Mouse (Mus musculus) spleen, adult 2 months (tissue): ENCODE measurements around the gene Prss34. TPM values are rescaled to one million over a fixed set of nuclear protein-coding genes. Genes with fewer than 3 reads are reported as not detected.

Experiments used
- DNase-seq, 2 experiments: peaks; one replicate each; pipeline versions ENCODE4 v3.0.0 to v3.0.0-alpha.2; 2012 to 2021; ENCODE audit warnings: low spot score in 2 of 2, low read depth in 1 of 2
- H3K27ac ChIP-seq: fragments of 200-500 bp; 2 replicates; pipeline ENCODE4 v1.5.1; 2012; ENCODE audit warnings: low read length, inconsistent platforms; ENCODE audit not compliant: insufficient read depth
- H3K27me3 ChIP-seq: fragments of 200-500 bp; 2 replicates; pipeline ENCODE4 v1.6.1; 2012; ENCODE audit warnings: mild to moderate bottlenecking, moderate library complexity, low read length, inconsistent platforms; ENCODE audit not compliant: control insufficient read depth, insufficient read depth
- H3K36me3 ChIP-seq: fragments of 200-500 bp; 2 replicates; pipeline ENCODE4 v1.6.1; 2012; ENCODE audit warnings: mild to moderate bottlenecking, low read length, inconsistent platforms; ENCODE audit not compliant: control insufficient read depth, insufficient read depth
- H3K4me1 ChIP-seq: fragments of 200-500 bp; 2 replicates; pipeline ENCODE4 v1.6.1; 2011; ENCODE audit warnings: inconsistent platforms; ENCODE audit not compliant: control insufficient read depth, insufficient read depth, insufficient read length
- H3K4me3 ChIP-seq: fragments of 200-500 bp; 2 replicates; pipeline ENCODE4 v1.5.1; 2011; ENCODE audit warnings: mild to moderate bottlenecking, inconsistent platforms; ENCODE audit not compliant: insufficient read depth, insufficient read length; ENCODE audit errors: extremely low read depth
- CTCF ChIP-seq: fragments of 200-500 bp; IDR thresholded peaks from 2 replicates; pipeline ENCODE4 v1.5.1; 2011; ENCODE audit warnings: mild to moderate bottlenecking, inconsistent platforms; ENCODE audit not compliant: insufficient read depth, insufficient read length, insufficient replicate concordance; ENCODE audit errors: extremely low read depth
- POLR2A ChIP-seq: fragments of 200-500 bp; IDR thresholded peaks from 2 replicates; pipeline ENCODE4 v1.6.1; 2011; ENCODE audit warnings: low read depth, low read length, inconsistent platforms
- WGBS: fragments of 180-500 bp; shearing (Covaris S2); methylation state at CpG from one replicate; pipeline ENCODE4 v1.1.7; 2018; 5-methylcytosine and 5-hydroxymethylcytosine counted together
- polyA plus RNA-seq: library from polyadenylated mRNA; depleted of rRNA; stranded (reverse); fragments of >200 nt; gene quantifications from 2 replicates; pipeline ENCODE4 v1.2.3, GENCODE M21; 2012

The Prss34 gene
- polyA plus RNA-seq, 1 experiment = 2.5 TPM

DNA sequence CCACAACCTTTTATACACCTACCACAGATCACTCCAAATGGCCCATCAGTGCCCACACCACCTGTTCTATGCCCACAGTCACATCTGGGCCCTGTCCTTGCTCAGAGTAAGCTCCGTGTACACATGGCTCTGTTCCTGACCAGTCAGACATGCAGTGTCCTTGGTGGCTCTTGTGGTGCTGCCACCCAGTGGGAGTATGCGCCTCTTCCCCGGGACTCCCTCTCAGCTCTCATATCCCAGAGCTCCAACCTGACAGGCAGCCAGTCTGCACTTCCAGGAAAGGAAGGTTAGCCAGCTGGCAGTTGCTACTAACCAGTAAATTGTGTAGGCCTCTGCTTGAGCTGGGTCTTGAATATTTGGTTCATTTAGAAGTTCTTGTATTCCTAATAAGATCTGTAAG lies 33.7 kb upstream of the Prss34 start:
- 83% methylated on average over 3 of the region's 3 CpGs for WGBS
- H3K27me3 ChIP-seq = no peaks in the 10 kb centered on the region
- no peaks in the 10 kb centered on the region for H3K4me1 ChIP-seq
- DNase-seq = no peak
- peaks cover 62% of the 10 kb centered on the region for H3K36me3 ChIP-seq
- H3K4me3 ChIP-seq = no peak overlapping the region
- TF ChIP-seq CTCF (no peak), POLR2A (no peak)
- no peak overlapping the region for H3K27ac ChIP-seq

DNA sequence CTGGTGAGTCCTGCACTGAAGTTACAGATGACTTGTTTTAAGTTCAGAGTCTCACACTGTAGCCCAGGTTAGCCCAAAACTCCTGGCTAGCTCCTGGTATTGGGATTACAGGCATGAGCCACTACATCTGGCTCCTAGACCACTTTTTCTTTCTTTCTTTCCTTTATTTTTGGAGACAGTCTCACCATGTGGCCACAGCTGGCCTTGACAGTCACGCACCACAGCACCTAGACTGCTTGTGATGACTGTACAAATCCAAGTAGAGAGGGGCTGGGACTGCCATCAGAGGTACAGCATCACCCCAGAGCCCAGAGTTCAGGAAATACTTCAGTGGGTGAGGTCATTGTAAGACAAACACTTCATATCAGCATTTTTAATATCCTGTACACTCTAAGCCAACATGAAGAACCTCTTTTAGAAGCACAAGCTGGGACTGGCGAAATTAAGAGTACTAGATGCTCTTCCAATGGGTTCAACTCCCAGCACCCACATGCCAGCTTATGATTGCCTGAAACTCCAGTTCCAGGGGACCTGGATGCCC lies 27.3 kb upstream of the Prss34 start:
- WGBS = 62% methylated on average over 2 of the region's 2 CpGs
- no peaks in the 10 kb centered on the region for H3K27me3 ChIP-seq
- H3K4me3 ChIP-seq = no peak overlapping the region
- peaks cover 29% of the 10 kb centered on the region for H3K36me3 ChIP-seq
- no peak for DNase-seq
- H3K4me1 ChIP-seq = peaks cover 13% of the 10 kb centered on the region; the same call in 1 of the 2 replicates
- no peak overlapping the region for H3K27ac ChIP-seq
- no peak for TF ChIP-seq POLR2A

- 1% methylated on average over 10 of the region's 10 CpGs for WGBS
- no peak for DNase-seq
- peaks cover 17% of the 10 kb centered on the region for H3K36me3 ChIP-seq
- no peak for TF ChIP-seq POLR2A
- TF ChIP-seq CTCF = no peak
- H3K4me3 ChIP-seq = peak overlapping the region; percentile 75
- peaks cover 13% of the 10 kb centered on the region; the same call in 1 of the 2 replicates for H3K4me1 ChIP-seq
- H3K27ac ChIP-seq = peak overlapping the region; percentile 99; the same call in 1 of the 2 replicates
- H3K27me3 ChIP-seq = no peaks in the 10 kb centered on the region
These were observed 25.9 kb upstream of the Prss34 start for GRCm38 (mm10) chr17:25272326-25272725.

DNA sequence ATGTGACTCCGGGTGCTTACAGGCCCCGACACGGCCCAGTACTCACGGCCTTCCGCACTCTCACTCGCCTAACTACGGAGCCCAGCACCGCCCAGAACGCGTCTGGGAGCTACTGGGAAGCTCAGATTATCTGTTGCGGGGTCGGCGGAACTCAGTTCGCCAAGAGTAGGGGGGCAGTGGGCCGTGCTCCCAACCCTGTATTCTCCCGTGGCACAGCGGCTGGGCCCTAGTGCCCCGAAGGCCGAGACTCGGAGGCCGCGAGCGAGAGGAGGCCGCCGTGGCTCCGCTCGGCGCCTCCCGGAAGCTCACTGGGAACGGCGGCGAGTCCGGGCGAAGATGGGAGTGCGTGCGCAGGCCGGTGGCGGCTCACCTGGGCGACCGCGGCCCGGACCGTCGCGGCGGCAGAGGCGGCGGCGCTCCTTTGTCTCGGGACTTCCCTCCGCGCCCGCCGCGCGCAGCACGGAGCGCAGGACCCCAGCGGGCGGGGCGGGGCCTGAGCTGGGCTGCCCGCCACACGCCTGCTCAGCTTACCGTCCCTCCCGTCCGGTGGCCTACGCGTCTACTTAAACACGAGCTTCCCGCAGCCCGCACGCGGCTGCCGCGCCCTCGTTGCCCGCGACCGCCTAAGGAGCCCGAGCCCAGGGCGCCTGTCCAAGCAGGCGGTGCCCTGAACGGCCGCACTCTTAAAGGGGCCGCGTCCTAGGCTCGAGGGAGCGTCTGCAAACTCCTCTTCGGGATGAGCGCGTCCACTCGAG lies 25.1 kb upstream of the Prss34 start:
- under 1% methylated on average over 86 of the region's 92 CpGs for WGBS
- Histone ChIP-seq H3K27ac (peak overlapping the region; percentile 99), H3K27me3 (no peaks in the 10 kb centered on the region), H3K4me3 (peak overlapping the region; percentile 75), H3K4me1 (peaks cover 13% of the 10 kb centered on the region; the same call in 1 of the 2 replicates), H3K36me3 (peaks cover 9% of the 10 kb centered on the region)
- peak; percentile 42 to 74 for DNase-seq
- no peak for TF ChIP-seq CTCF
- TF ChIP-seq POLR2A = peak; percentile 48

- peak; percentile 35 for TF ChIP-seq POLR2A
- TF ChIP-seq CTCF = peak; percentile 67; the same call in 1 of the 2 replicates
- Histone ChIP-seq H3K4me1 (peaks cover 13% of the 10 kb centered on the region; the same call in 1 of the 2 replicates), H3K36me3 (peaks cover 1% of the 10 kb centered on the region), H3K27ac (peak overlapping the region; percentile 99), H3K27me3 (no peaks in the 10 kb centered on the region), H3K4me3 (peak overlapping the region; percentile 75)
- WGBS = 1% methylated on average over 44 of the region's 45 CpGs
- DNase-seq = peak; percentile 85 to 99
These were observed 24.3 kb upstream of the Prss34 start for GRCm38 (mm10) chr17:25273706-25274501.

DNA sequence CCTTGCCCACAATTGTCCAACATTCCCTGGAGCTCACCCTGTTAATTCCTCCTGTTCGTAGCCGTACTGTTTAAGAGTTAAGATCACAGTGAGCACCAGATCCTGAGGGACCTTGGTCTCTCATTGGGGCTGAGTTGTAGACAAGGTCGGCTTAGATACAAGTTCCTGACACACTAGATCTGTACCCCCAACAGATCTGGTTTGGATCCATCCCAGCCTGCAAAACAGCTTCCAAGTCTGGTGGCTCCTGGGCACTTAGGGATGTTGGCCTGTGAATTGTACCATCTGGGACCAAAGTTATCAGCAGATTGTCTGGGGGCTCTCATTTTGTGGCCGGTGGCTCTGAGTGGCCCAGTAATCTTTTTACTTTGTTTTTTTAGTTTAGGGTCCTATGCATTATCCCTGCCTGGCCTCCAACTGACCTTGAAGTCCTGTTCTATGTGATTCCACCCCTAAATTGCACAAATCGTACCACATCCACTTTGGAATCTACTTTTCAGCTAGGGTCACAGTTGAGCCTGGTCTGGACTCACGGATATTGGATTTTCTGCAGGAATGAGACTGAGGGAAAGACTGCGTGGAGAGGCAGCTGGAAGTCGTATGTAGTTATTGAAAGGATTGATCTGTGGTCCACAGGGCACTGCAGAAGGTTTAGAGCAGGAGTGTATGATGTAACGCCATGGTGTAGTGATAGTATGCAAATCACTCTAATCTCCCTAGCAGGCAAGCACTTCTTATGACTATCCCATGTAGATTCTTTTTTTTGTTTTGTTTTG lies 23.4 kb upstream of the Prss34 start, which contains the start of gene Ube2i:
Gene Ube2i (minus strand): TSS at position 52 of the 776 bp plus-strand sequence.
- peak within 1 kb of the TSS; percentile 99 for H3K27ac ChIP-seq
- 81% methylated on average over 9 of the region's 9 CpGs for WGBS
- peak within 1 kb of the TSS; percentile 75 for H3K4me3 ChIP-seq
- H3K27me3 ChIP-seq = no peaks in the 10 kb centered on the region
- H3K36me3 ChIP-seq = no peaks in the 10 kb centered on the region
- TF ChIP-seq POLR2A (no peak), CTCF (no peak)
- peaks cover 13% of the 10 kb centered on the region; the same call in 1 of the 2 replicates for H3K4me1 ChIP-seq
- no peak for DNase-seq
